Mouse (Mus musculus) mouse embryonic stem cell (cell line): ENCODE data around the gene Coa3.

ENCODE experiments used
- in situ Hi-C, 2 experiments: fragments of 300-500 bp; cut with MboI; formaldehyde crosslinking; loops; 1 replicate in 1 of 2; 3 replicates in 1 of 2; pipeline ENCODE4 v1.14.3; 2019 to 2020; ENCODE audit warnings: low sequenced_read_pairs in 2 of 2, low pct_unique_long_range_greater_than_20kb in 1 of 2, mixed read lengths in 1 of 2; ENCODE audit not compliant: unreplicated experiment in 1 of 2

Coa3 gene

DNA sequence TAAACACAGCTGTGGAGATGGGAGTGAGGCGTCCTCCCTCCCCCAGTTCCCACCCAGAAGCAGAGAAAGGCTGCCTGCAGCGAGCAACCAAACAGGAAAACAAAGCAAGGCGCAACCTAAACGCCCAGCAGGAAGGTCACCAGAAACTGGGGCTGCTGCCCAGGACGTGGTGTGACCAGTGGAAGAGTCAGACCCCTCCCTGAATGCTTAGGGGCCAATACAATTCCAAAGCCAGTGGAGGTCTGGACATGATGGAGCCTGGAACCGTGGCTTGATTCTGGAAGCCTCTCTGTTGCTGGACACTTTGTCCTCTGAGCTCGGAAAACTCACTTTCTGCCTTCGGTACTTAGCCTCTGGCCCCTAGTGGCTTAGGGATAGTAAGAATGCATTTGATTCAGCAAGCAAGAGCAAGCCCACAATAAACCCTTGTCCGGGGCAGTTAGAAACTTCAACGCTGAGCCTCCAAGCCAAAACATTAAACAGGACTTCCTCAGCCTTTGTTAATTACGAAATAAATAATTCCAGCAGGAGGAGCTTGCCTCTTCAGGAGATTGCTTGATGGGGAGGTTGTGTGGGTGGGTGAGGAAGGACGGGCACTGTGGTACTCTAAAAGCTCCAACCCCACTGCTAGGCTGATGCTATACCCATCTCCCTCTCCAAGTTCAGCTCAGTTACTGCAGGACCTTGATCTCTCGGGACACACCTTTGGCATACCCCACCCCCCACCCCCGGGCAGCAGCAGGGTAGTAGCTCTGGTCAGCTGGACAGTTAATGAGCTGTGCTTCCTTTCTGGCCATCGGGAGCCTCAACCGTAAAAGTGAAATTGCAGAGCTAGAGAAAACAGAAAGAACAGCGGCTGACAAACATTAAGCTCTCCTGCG is 47.7 kb downstream of the Coa3 start:
- in situ Hi-C loops: no loop called here

DNA sequence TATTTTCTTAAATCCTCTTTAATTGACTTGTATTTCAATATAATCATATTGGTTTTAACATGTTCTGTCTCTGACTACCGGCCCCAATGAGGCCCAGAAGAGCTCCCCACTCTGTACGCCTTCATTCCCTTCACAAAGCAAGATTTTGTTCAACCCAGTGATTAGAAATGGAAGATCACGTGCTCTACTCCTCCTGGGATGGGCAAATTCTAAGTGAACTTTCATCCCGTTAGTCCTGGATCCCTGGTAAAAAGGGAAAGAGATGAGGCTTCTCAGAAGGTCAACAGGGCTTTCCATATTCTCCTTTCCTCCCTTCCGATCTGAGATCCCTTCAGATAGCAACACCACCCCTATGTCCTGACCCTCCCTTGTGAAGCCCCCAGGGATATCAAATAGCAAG is 48.4 kb downstream of the Coa3 start:
- in situ Hi-C loops: no loop called here

- in situ Hi-C loops: no loop called here
Observed at GRCm38 (mm10) chr11:101230061-101230511, 48.8 kb downstream of the Coa3 start.

DNA sequence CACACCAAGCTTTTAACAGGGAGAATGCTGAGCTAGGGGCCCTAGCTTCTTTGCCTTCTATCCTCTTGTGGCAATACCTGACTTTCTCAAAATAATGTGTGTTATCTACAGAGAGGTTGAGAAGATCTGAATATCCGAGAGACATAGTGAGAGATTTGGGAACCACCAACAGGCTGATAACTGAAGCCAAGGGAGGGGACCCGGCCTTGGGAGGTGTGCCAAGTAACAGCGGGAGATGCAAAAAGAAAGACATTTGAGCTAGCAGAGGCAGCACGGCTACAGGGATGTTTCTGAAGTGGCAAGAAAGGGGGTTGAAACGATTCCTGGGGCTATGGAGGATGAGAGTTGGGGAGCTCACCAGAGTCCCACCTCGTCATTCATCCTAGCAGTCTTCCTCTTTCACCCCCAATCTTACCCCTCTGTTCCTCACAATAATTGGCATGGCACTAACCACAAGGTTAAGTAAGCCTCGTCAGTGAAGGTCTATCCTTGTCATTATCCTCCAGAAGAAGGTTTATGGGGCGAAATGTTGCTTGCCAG is 49.5 kb downstream of the Coa3 start:
- in situ Hi-C loops: no loop called here
